Mouse (Mus musculus) midbrain, postnatal 0 days (tissue): Measurements from ENCODE around the gene Gm20696. TPM values are rescaled to one million over a fixed set of nuclear protein-coding genes. Genes with fewer than 3 reads are reported as not detected.

Experiments
- ATAC-seq: fragments of 200-750 bp; cut with Nextera tagmentation; 2 replicates; pipeline ENCODE4 v1.8.0; 2017; ENCODE audit warnings: moderate number of reproducible peaks, mild to moderate bottlenecking, moderate TSS enrichment, moderate library complexity; ENCODE audit not compliant: low FRiP score
- DNase-seq: peaks from one replicate; pipeline ENCODE4 v3.0.0-alpha.2; 2015; ENCODE audit warnings: low spot score
- H3K27ac ChIP-seq: fragments of 300-500 bp; sonication (generic); 2 replicates; pipeline ENCODE4 v1.5.1; 2014; ENCODE audit warnings: low read depth, mild to moderate bottlenecking, low read length, mixed read lengths
- H3K27me3 ChIP-seq: fragments of 300-500 bp; sonication (generic); 2 replicates; pipeline ENCODE4 v1.6.1; 2014; ENCODE audit warnings: low read length, control low read depth, mixed read lengths; ENCODE audit not compliant: insufficient read depth
- H3K36me3 ChIP-seq: fragments of 300-500 bp; sonication (generic); 2 replicates; pipeline ENCODE4 v1.6.1; 2014; ENCODE audit warnings: low read length, control low read depth, mixed read lengths; ENCODE audit not compliant: insufficient read depth
- H3K4me1 ChIP-seq: fragments of 300-500 bp; sonication (generic); 2 replicates; pipeline ENCODE4 v1.6.1; 2014; ENCODE audit warnings: mild to moderate bottlenecking, control low read depth, antibody characterized with exemption, low read length, mixed read lengths; ENCODE audit not compliant: insufficient read depth
- H3K4me2 ChIP-seq: fragments of 300-500 bp; sonication (generic); 2 replicates; pipeline ENCODE4 v1.6.1; 2014; ENCODE audit warnings: low read depth, mild to moderate bottlenecking, low read length, mixed read lengths; ENCODE audit not compliant: poor library complexity, severe bottlenecking
- H3K4me3 ChIP-seq: fragments of 300-500 bp; sonication (generic); 2 replicates; pipeline ENCODE4 v1.5.1; 2014; ENCODE audit warnings: low read depth, mild to moderate bottlenecking, low read length, moderate library complexity
- H3K9ac ChIP-seq: fragments of 300-500 bp; sonication (generic); replicated peaks from 2 replicates; pipeline ENCODE4 v1.6.1; 2014; ENCODE audit warnings: mild to moderate bottlenecking, low read length, moderate library complexity, mixed read lengths; ENCODE audit not compliant: poor library complexity, severe bottlenecking
- H3K9me3 ChIP-seq: fragments of 300-500 bp; sonication (generic); 2 replicates; pipeline ENCODE4 v1.6.1; 2016; ENCODE audit warnings: low read length, control low read depth
- CTCF ChIP-seq: IDR thresholded peaks from 2 replicates; pipeline ENCODE4 v1.5.1; 2016; ENCODE audit warnings: antibody characterized with exemption, mild to moderate bottlenecking
- WGBS: fragments of 180-500 bp; shearing (Covaris S2); extraction: QIAGEN DNeasy Blood & Tissue Kit; methylation state at CpG from one replicate; pipeline ENCODE4 v1.1.7; 2014; 5-methylcytosine and 5-hydroxymethylcytosine counted together
- polyA plus RNA-seq: library from polyadenylated mRNA; unstranded; fragments of >200 nt; fragmentation: Nextera tagmentation; extraction: Ambion mirVana; gene quantifications from 2 replicates; pipeline ENCODE4 v1.2.1, GENCODE M21; 2015
- total RNA-seq: library from RNA; depleted of rRNA; stranded (reverse); fragments of >200 nt; gene quantifications from 2 replicates; pipeline ENCODE4 v1.2.3, GENCODE M21; 2014

Gm20696 gene
- total and polyA plus RNA-seq, 2 experiments from 2014 or later: 1.1 to 2.9 TPM

- DNase-seq: peak; percentile 25
- no peaks in the 10 kb centered on the region for H3K27me3 ChIP-seq
- no peak overlapping the region for H3K27ac ChIP-seq
- TF ChIP-seq CTCF: no peak
- no peaks in the 10 kb centered on the region for H3K9me3 ChIP-seq
- no peak overlapping the region for H3K9ac ChIP-seq
- WGBS: 5% methylated on average over 8 of the region's 8 CpGs
- H3K4me2 ChIP-seq: peak overlapping the region; percentile 39
- H3K36me3 ChIP-seq: no peaks in the 10 kb centered on the region
- H3K4me1 ChIP-seq: no peaks in the 10 kb centered on the region
- no peak overlapping the region for H3K4me3 ChIP-seq
- no peak for ATAC-seq
These were observed 66.9 kb downstream of the Gm20696 start for GRCm38 (mm10) chr6:99599651-99600050.

GRCm38 (mm10) chr6:99599229-99599628 is 67.4 kb downstream of the Gm20696 start:
- peak; percentile 65 for DNase-seq

GRCm38 (mm10) chr6:99577040-99577439 is 89.6 kb downstream of the Gm20696 start:
- TF ChIP-seq CTCF: no peak
- Histone ChIP-seq H3K4me3 (no peak overlapping the region), H3K36me3 (no peaks in the 10 kb centered on the region), H3K27ac (no peak overlapping the region), H3K9me3 (no peaks in the 10 kb centered on the region), H3K9ac (no peak overlapping the region), H3K4me1 (no peaks in the 10 kb centered on the region), H3K4me2 (no peak overlapping the region), H3K27me3 (no peaks in the 10 kb centered on the region)
- 64% methylated on average over 6 of the region's 6 CpGs for WGBS
- DNase-seq (no peak), ATAC-seq (no peak)

More at GRCm38 (mm10) chr6:99599229-99599628, 67.4 kb downstream of the Gm20696 start:
- 29% methylated on average over 5 of the region's 5 CpGs for WGBS
- Histone ChIP-seq H3K9me3 (no peaks in the 10 kb centered on the region), H3K4me2 (no peak overlapping the region), H3K4me3 (no peak overlapping the region), H3K27me3 (no peaks in the 10 kb centered on the region), H3K9ac (no peak overlapping the region), H3K27ac (no peak overlapping the region), H3K4me1 (no peaks in the 10 kb centered on the region), H3K36me3 (no peaks in the 10 kb centered on the region)
- 0 out of 2 replicates have a peak, but pooled peaks have one; percentile 38 for ATAC-seq
- no peak for TF ChIP-seq CTCF

GRCm38 (mm10) chr6:99575633-99576032 is 91.0 kb downstream of the Gm20696 start:
- no peaks in the 10 kb centered on the region for H3K4me1 ChIP-seq
- H3K9me3 ChIP-seq: no peaks in the 10 kb centered on the region
- no peaks in the 10 kb centered on the region for H3K36me3 ChIP-seq
- H3K9ac ChIP-seq: no peak overlapping the region
- ATAC-seq: no peak
- no peaks in the 10 kb centered on the region for H3K27me3 ChIP-seq
- DNase-seq: no peak
- 92% methylated on average over 6 of the region's 6 CpGs for WGBS
- no peak overlapping the region for H3K4me3 ChIP-seq
- TF ChIP-seq CTCF: no peak
- no peak overlapping the region for H3K4me2 ChIP-seq
- H3K27ac ChIP-seq: no peak overlapping the region

- H3K9ac ChIP-seq: no peak overlapping the region
- no peak overlapping the region for H3K4me3 ChIP-seq
- no peak overlapping the region for H3K27ac ChIP-seq
- DNase-seq: no peak
- no peak overlapping the region for H3K4me2 ChIP-seq
- no peaks in the 10 kb centered on the region for H3K9me3 ChIP-seq
- H3K4me1 ChIP-seq: no peaks in the 10 kb centered on the region
- WGBS: 95% methylated on average over 2 of the region's 2 CpGs
- peak; percentile 25; the same call in 1 of the 2 replicates for TF ChIP-seq CTCF
- ATAC-seq: no peak
- no peaks in the 10 kb centered on the region for H3K27me3 ChIP-seq
- no peaks in the 10 kb centered on the region for H3K36me3 ChIP-seq
These were observed 93.3 kb downstream of the Gm20696 start for GRCm38 (mm10) chr6:99573343-99573742.

DNA sequence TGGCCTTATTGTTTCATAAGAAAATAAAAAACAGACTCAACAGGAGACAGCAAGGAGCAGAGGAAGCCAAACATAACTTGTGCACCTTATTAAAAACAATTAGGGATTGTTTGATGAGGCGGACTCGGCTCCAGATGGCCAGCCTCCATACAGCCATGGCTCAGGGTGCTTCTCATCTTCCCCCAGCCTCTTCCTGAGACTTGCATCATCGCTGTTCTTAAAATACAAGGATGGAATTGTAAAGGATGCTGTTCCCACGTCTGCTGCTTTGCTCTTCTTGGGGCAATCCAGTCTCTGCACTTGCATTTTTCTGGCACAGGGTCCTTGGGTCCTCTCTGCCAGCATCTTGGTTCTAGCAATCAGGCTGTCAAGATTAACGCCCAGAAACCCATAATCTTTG is 94.5 kb downstream of the Gm20696 start:
- Histone ChIP-seq H3K27ac (no peak overlapping the region), H3K9ac (no peak overlapping the region), H3K36me3 (no peaks in the 10 kb centered on the region), H3K4me2 (no peak overlapping the region), H3K9me3 (no peaks in the 10 kb centered on the region), H3K4me1 (no peaks in the 10 kb centered on the region), H3K4me3 (no peak overlapping the region), H3K27me3 (no peaks in the 10 kb centered on the region)
- no peak for TF ChIP-seq CTCF
- ATAC-seq (no peak), DNase-seq (no peak)
- 82% methylated on average over 5 of the region's 5 CpGs for WGBS
